Mouse (Mus musculus) midbrain, embryonic 14.5 days (tissue): Measurements from ENCODE around the gene Rnf181. TPM values are rescaled to one million over a fixed set of nuclear protein-coding genes. Genes with fewer than 3 reads are reported as not detected.

Source experiments
- ATAC-seq: fragments of 200-750 bp; cut with Nextera tagmentation; 2 replicates; pipeline ENCODE4 v1.8.0; 2017; ENCODE audit warnings: moderate number of reproducible peaks, moderate library complexity; ENCODE audit not compliant: low FRiP score, low TSS enrichment
- DNase-seq: peaks from one replicate; pipeline ENCODE4 v3.0.0-alpha.2; 2015
- H3K27ac ChIP-seq: fragments of 300-500 bp; sonication (generic); replicated peaks from 2 replicates; pipeline ENCODE4 v1.5.1; 2014; ENCODE audit warnings: mild to moderate bottlenecking, low read depth, low read length, moderate library complexity
- H3K27me3 ChIP-seq: fragments of 300-500 bp; sonication (generic); 2 replicates; pipeline ENCODE4 v1.6.1; 2014; ENCODE audit warnings: low read length, control low read depth, mixed read lengths; ENCODE audit not compliant: control insufficient read depth, insufficient read depth
- H3K36me3 ChIP-seq: fragments of 300-500 bp; sonication (generic); 2 replicates; pipeline ENCODE4 v1.6.1; 2014; ENCODE audit warnings: low read length, control low read depth; ENCODE audit not compliant: control insufficient read depth, insufficient read depth
- H3K4me1 ChIP-seq: fragments of 300-500 bp; sonication (generic); 2 replicates; pipeline ENCODE4 v1.6.1; 2014; ENCODE audit warnings: mild to moderate bottlenecking, antibody characterized with exemption, low read length, control low read depth; ENCODE audit not compliant: control insufficient read depth, insufficient read depth
- H3K4me2 ChIP-seq: fragments of 300-500 bp; sonication (generic); 2 replicates; pipeline ENCODE4 v1.6.1; 2014; ENCODE audit warnings: mild to moderate bottlenecking, low read length, moderate library complexity
- H3K4me3 ChIP-seq: fragments of 300-500 bp; sonication (generic); replicated peaks from 2 replicates; pipeline ENCODE4 v1.5.1; 2014; ENCODE audit warnings: low read depth, low read length
- H3K9ac ChIP-seq: fragments of 300-500 bp; sonication (generic); replicated peaks from 2 replicates; pipeline ENCODE4 v1.6.1; 2014; ENCODE audit warnings: mild to moderate bottlenecking, low read length, moderate library complexity
- H3K9me3 ChIP-seq: fragments of 300-500 bp; sonication (generic); 2 replicates; pipeline ENCODE4 v1.6.1; 2016; ENCODE audit warnings: low read length, control low read depth, mixed read lengths; ENCODE audit not compliant: control insufficient read depth
- WGBS: fragments of 180-500 bp; shearing (Covaris S2); extraction: QIAGEN DNeasy Blood & Tissue Kit; methylation state at CpG from one replicate; pipeline ENCODE4 v1.1.7; 2014; 5-methylcytosine and 5-hydroxymethylcytosine counted together
- polyA plus RNA-seq: library from polyadenylated mRNA; unstranded; fragments of >200 nt; fragmentation: Nextera tagmentation; extraction: Ambion mirVana; gene quantifications from 2 replicates; pipeline ENCODE4 v1.2.1, GENCODE M21; 2014

The Rnf181 gene
- polyA plus RNA-seq, 1 experiment from 2014 or later = 122 TPM

GRCm38 (mm10) chr6:72388791-72389329, 22.1 kb upstream of the Rnf181 start:
- H3K4me1 ChIP-seq = 0 out of 2 replicates have a peak, but pooled peaks cover 9% of the 10 kb centered on the region
- H3K9ac ChIP-seq = no peak overlapping the region
- H3K4me3 ChIP-seq = no peak overlapping the region
- no peaks in the 10 kb centered on the region for H3K36me3 ChIP-seq
- no peak overlapping the region for H3K4me2 ChIP-seq
- H3K27me3 ChIP-seq = peaks cover 16% of the 10 kb centered on the region; the same call in 1 of the 2 replicates
- H3K9me3 ChIP-seq = no peaks in the 10 kb centered on the region
- H3K27ac ChIP-seq = no peak overlapping the region
- 91% methylated on average over 6 of the region's 6 CpGs for WGBS
- DNase-seq = no peak
- ATAC-seq = no peak

GRCm38 (mm10) chr6:72388266-72388665, 21.5 kb upstream of the Rnf181 start:
- no peak for DNase-seq
- Histone ChIP-seq H3K4me1 (0 out of 2 replicates have a peak, but pooled peaks cover 9% of the 10 kb centered on the region), H3K4me3 (no peak overlapping the region), H3K9ac (no peak overlapping the region), H3K9me3 (no peaks in the 10 kb centered on the region), H3K27ac (no peak overlapping the region), H3K27me3 (peaks cover 16% of the 10 kb centered on the region; the same call in 1 of the 2 replicates), H3K36me3 (no peaks in the 10 kb centered on the region), H3K4me2 (no peak overlapping the region)
- no peak for ATAC-seq
- 75% methylated on average over 10 of the region's 10 CpGs for WGBS

GRCm38 (mm10) chr6:72387816-72388215, 21.1 kb upstream of the Rnf181 start:
- H3K4me2 ChIP-seq = no peak overlapping the region
- 0 out of 2 replicates have a peak, but pooled peaks cover 9% of the 10 kb centered on the region for H3K4me1 ChIP-seq
- 78% methylated on average over 3 of the region's 3 CpGs for WGBS
- ATAC-seq = no peak
- no peak overlapping the region for H3K4me3 ChIP-seq
- no peaks in the 10 kb centered on the region for H3K9me3 ChIP-seq
- no peak overlapping the region for H3K27ac ChIP-seq
- peaks cover 16% of the 10 kb centered on the region; the same call in 1 of the 2 replicates for H3K27me3 ChIP-seq
- no peaks in the 10 kb centered on the region for H3K36me3 ChIP-seq
- no peak for DNase-seq
- H3K9ac ChIP-seq = no peak overlapping the region

- Histone ChIP-seq H3K27ac (no peak overlapping the region), H3K4me2 (no peak overlapping the region), H3K9ac (no peak overlapping the region), H3K9me3 (no peaks in the 10 kb centered on the region), H3K27me3 (peaks cover 16% of the 10 kb centered on the region; the same call in 1 of the 2 replicates), H3K4me1 (0 out of 2 replicates have a peak, but pooled peaks cover 9% of the 10 kb centered on the region), H3K36me3 (no peaks in the 10 kb centered on the region), H3K4me3 (no peak overlapping the region)
- WGBS = 93% methylated on average over 2 of the region's 2 CpGs
- ATAC-seq (no peak), DNase-seq (no peak)
These were observed 19.8 kb upstream of the Rnf181 start for GRCm38 (mm10) chr6:72386561-72386960.

- no peak overlapping the region for H3K4me2 ChIP-seq
- H3K27ac ChIP-seq = no peak overlapping the region
- 0 out of 2 replicates have a peak, but pooled peaks cover 9% of the 10 kb centered on the region for H3K4me1 ChIP-seq
- H3K27me3 ChIP-seq = peaks cover 14% of the 10 kb centered on the region; the same call in 1 of the 2 replicates
- H3K9me3 ChIP-seq = no peaks in the 10 kb centered on the region
- H3K4me3 ChIP-seq = no peak overlapping the region
- WGBS = 91% methylated on average over 4 of the region's 4 CpGs
- DNase-seq (no peak), ATAC-seq (no peak)
- H3K36me3 ChIP-seq = no peaks in the 10 kb centered on the region
- H3K9ac ChIP-seq = no peak overlapping the region
These were observed 18.5 kb upstream of the Rnf181 start for GRCm38 (mm10) chr6:72385258-72385657.

- Histone ChIP-seq H3K4me3 (no peak overlapping the region), H3K4me2 (no peak overlapping the region), H3K27me3 (peaks cover 15% of the 10 kb centered on the region; the same call in 1 of the 2 replicates), H3K4me1 (0 out of 2 replicates have a peak, but pooled peaks cover 5% of the 10 kb centered on the region), H3K27ac (no peak overlapping the region), H3K9me3 (no peaks in the 10 kb centered on the region), H3K9ac (no peak overlapping the region), H3K36me3 (no peaks in the 10 kb centered on the region)
- DNase-seq (no peak), ATAC-seq (no peak)
- WGBS = 96% methylated on average over 7 of the region's 7 CpGs
These were observed 17.2 kb upstream of the Rnf181 start for GRCm38 (mm10) chr6:72383952-72384351.

- Histone ChIP-seq H3K4me1 (0 out of 2 replicates have a peak, but pooled peaks cover 5% of the 10 kb centered on the region), H3K9ac (no peak overlapping the region), H3K4me2 (no peak overlapping the region), H3K36me3 (no peaks in the 10 kb centered on the region), H3K9me3 (no peaks in the 10 kb centered on the region), H3K27ac (no peak overlapping the region), H3K27me3 (peaks cover 15% of the 10 kb centered on the region; the same call in 1 of the 2 replicates), H3K4me3 (no peak overlapping the region)
- no peak for DNase-seq
- ATAC-seq = no peak
- WGBS = 79% methylated on average over 6 of the region's 6 CpGs
These were observed 16.5 kb upstream of the Rnf181 start for GRCm38 (mm10) chr6:72383142-72383820.

GRCm38 (mm10) chr6:72382494-72382893, 15.7 kb upstream of the Rnf181 start:
- WGBS = 82% methylated on average over 6 of the region's 6 CpGs
- Histone ChIP-seq H3K4me1 (0 out of 2 replicates have a peak, but pooled peaks cover 5% of the 10 kb centered on the region), H3K36me3 (no peaks in the 10 kb centered on the region), H3K4me3 (no peak overlapping the region), H3K9me3 (no peaks in the 10 kb centered on the region), H3K27me3 (peaks cover 15% of the 10 kb centered on the region; the same call in 1 of the 2 replicates), H3K4me2 (no peak overlapping the region), H3K27ac (no peak overlapping the region), H3K9ac (no peak overlapping the region)
- no peak for ATAC-seq
- no peak for DNase-seq
